Mouse (Mus musculus) erythroblast, embryonic 14.5 days (primary cell): ENCODE measurements around the gene Tmem8b.

ENCODE experiments used
- GATA1 ChIP-seq: IDR thresholded peaks from 2 replicates; pipeline ENCODE4 v1.6.1; 2012; ENCODE audit warnings: low read length, inconsistent platforms, mixed read lengths
- TAL1 ChIP-seq: IDR thresholded peaks from 3 replicates; pipeline ENCODE4 v1.6.1; 2012; ENCODE audit warnings: low read length, inconsistent platforms, mixed read lengths

- no peak for TF ChIP-seq GATA1
- TF ChIP-seq TAL1, result no peak
Observed at GRCm38 (mm10) chr4:43640491-43640890, 28.3 kb upstream of the Tmem8b start.
